Mouse (Mus musculus): ENCODE data around the gene Uap1l1. TPM values are rescaled to one million over a fixed set of nuclear protein-coding genes. Genes with fewer than 3 reads are reported as not detected.

Uap1l1 gene
- polyA plus RNA-seq, 1 experiment from 2014 or later = 9.9 TPM

Other genes with a start within 250 kb of the Uap1l1 start
- 15.0 and 16.7 TPM in 2 replicates for gene Nrarp, start 184.9 kb downstream of the Uap1l1 start, polyA plus RNA-seq (2015; fragmentation: Nextera tagmentation; extraction: Ambion mirVana)
- 5.1 and 6.1 TPM in 2 replicates for gene Tor4a, start 168.8 kb downstream of the Uap1l1 start, polyA plus RNA-seq (2015; fragmentation: Nextera tagmentation; extraction: Ambion mirVana)
- 110 and 114 TPM in 2 replicates for gene Nelfb, start 154.2 kb downstream of the Uap1l1 start, polyA plus RNA-seq (2015; fragmentation: Nextera tagmentation; extraction: Ambion mirVana)
- gene Stpg3, start 151.0 kb downstream of the Uap1l1 start, polyA plus RNA-seq (2015; fragmentation: Nextera tagmentation; extraction: Ambion mirVana) = 0.15 TPM in 1 of 2 replicates, not detected in the other
- gene Fam166a, start 146.9 kb downstream of the Uap1l1 start, polyA plus RNA-seq (2015; fragmentation: Nextera tagmentation; extraction: Ambion mirVana) = not detected in 2 replicates
- 409 and 438 TPM in 2 replicates for gene Tubb4b, start 141.0 kb downstream of the Uap1l1 start, polyA plus RNA-seq (2015; fragmentation: Nextera tagmentation; extraction: Ambion mirVana)
- gene Slc34a3, start 131.3 kb downstream of the Uap1l1 start, polyA plus RNA-seq (2015; fragmentation: Nextera tagmentation; extraction: Ambion mirVana) = not detected in 2 replicates
- not detected in 2 replicates for gene Rnf224, start 128.9 kb downstream of the Uap1l1 start, polyA plus RNA-seq (2015; fragmentation: Nextera tagmentation; extraction: Ambion mirVana)
- gene Rnf208, start 123.4 kb downstream of the Uap1l1 start, polyA plus RNA-seq (2015; fragmentation: Nextera tagmentation; extraction: Ambion mirVana) = 10.8 and 11.3 TPM in 2 replicates
- 0.81 TPM in 1 of 2 replicates, not detected in the other for gene Cysrt1, start 123.2 kb downstream of the Uap1l1 start, polyA plus RNA-seq (2015; fragmentation: Nextera tagmentation; extraction: Ambion mirVana)
- 6.9 and 7.9 TPM in 2 replicates for gene AL732309.1, start 118.8 kb downstream of the Uap1l1 start, polyA plus RNA-seq (2015; fragmentation: Nextera tagmentation; extraction: Ambion mirVana)
- 24.5 and 25.3 TPM in 2 replicates for gene Tmem203, start 110.2 kb downstream of the Uap1l1 start, polyA plus RNA-seq (2015; fragmentation: Nextera tagmentation; extraction: Ambion mirVana)
- gene Tprn, start 103.1 kb downstream of the Uap1l1 start, polyA plus RNA-seq (2015; fragmentation: Nextera tagmentation; extraction: Ambion mirVana) = 7.5 and 8.2 TPM in 2 replicates
- gene Ssna1, start 93.2 kb downstream of the Uap1l1 start, polyA plus RNA-seq (2015; fragmentation: Nextera tagmentation; extraction: Ambion mirVana) = 231 and 246 TPM in 2 replicates
- gene Anapc2, start 93.2 kb downstream of the Uap1l1 start, polyA plus RNA-seq (2015; fragmentation: Nextera tagmentation; extraction: Ambion mirVana) = 137 and 143 TPM in 2 replicates
- gene Tmem210, start 77.5 kb downstream of the Uap1l1 start, polyA plus RNA-seq (2015; fragmentation: Nextera tagmentation; extraction: Ambion mirVana) = not detected in 2 replicates
- gene Lrrc26, start 75.8 kb downstream of the Uap1l1 start, polyA plus RNA-seq (2015; fragmentation: Nextera tagmentation; extraction: Ambion mirVana) = 0.22 TPM in 2 replicates
- gene Grin1, start 46.5 kb downstream of the Uap1l1 start, polyA plus RNA-seq (2015; fragmentation: Nextera tagmentation; extraction: Ambion mirVana) = 0.38 and 1.2 TPM in 2 replicates
- gene Man1b1, start 33.3 kb downstream of the Uap1l1 start, polyA plus RNA-seq (2015; fragmentation: Nextera tagmentation; extraction: Ambion mirVana) = 61.1 and 79.4 TPM in 2 replicates
- gene Dpp7, start 9.3 kb downstream of the Uap1l1 start, polyA plus RNA-seq (2015; fragmentation: Nextera tagmentation; extraction: Ambion mirVana) = 23.0 and 25.5 TPM in 2 replicates
- 38.9 and 47.9 TPM in 2 replicates for gene Sapcd2, start 6.6 kb upstream of the Uap1l1 start, polyA plus RNA-seq (2015; fragmentation: Nextera tagmentation; extraction: Ambion mirVana)
- 0.87 and 1.1 TPM in 2 replicates for gene Entpd2, start 30.2 kb upstream of the Uap1l1 start, polyA plus RNA-seq (2015; fragmentation: Nextera tagmentation; extraction: Ambion mirVana)
- gene Npdc1, start 33.7 kb upstream of the Uap1l1 start, polyA plus RNA-seq (2015; fragmentation: Nextera tagmentation; extraction: Ambion mirVana) = 42.5 and 48.9 TPM in 2 replicates
- gene Fut7, start 57.6 kb upstream of the Uap1l1 start, polyA plus RNA-seq (2015; fragmentation: Nextera tagmentation; extraction: Ambion mirVana) = 0.12 and 0.17 TPM in 2 replicates
- gene Abca2, start 63.0 kb upstream of the Uap1l1 start, polyA plus RNA-seq (2015; fragmentation: Nextera tagmentation; extraction: Ambion mirVana) = 2.9 and 4.0 TPM in 2 replicates
- gene Clic3, start 91.2 kb upstream of the Uap1l1 start, polyA plus RNA-seq (2015; fragmentation: Nextera tagmentation; extraction: Ambion mirVana) = 5.0 and 7.2 TPM in 2 replicates
- gene Paxx, start 95.4 kb upstream of the Uap1l1 start, polyA plus RNA-seq (2015; fragmentation: Nextera tagmentation; extraction: Ambion mirVana) = 29.4 and 35.9 TPM in 2 replicates
- 1.3 and 2.8 TPM in 2 replicates for gene Ptgds, start 104.4 kb upstream of the Uap1l1 start, polyA plus RNA-seq (2015; fragmentation: Nextera tagmentation; extraction: Ambion mirVana)
- not detected in 2 replicates for gene Lcn12, start 128.2 kb upstream of the Uap1l1 start, polyA plus RNA-seq (2015; fragmentation: Nextera tagmentation; extraction: Ambion mirVana)
- gene Fbxw5, start 135.1 kb upstream of the Uap1l1 start, polyA plus RNA-seq (2015; fragmentation: Nextera tagmentation; extraction: Ambion mirVana) = 75.1 and 81.1 TPM in 2 replicates
- 5.8 and 6.2 TPM in 2 replicates for gene C8g, start 136.0 kb upstream of the Uap1l1 start, polyA plus RNA-seq (2015; fragmentation: Nextera tagmentation; extraction: Ambion mirVana)
- 31.4 and 35.4 TPM in 2 replicates for gene Traf2, start 181.3 kb upstream of the Uap1l1 start, polyA plus RNA-seq (2015; fragmentation: Nextera tagmentation; extraction: Ambion mirVana)
- 335 and 341 TPM in 2 replicates for gene Edf1, start 192.2 kb upstream of the Uap1l1 start, polyA plus RNA-seq (2015; fragmentation: Nextera tagmentation; extraction: Ambion mirVana)
- 4.3 and 7.2 TPM in 2 replicates for gene Mamdc4, start 209.2 kb upstream of the Uap1l1 start, polyA plus RNA-seq (2015; fragmentation: Nextera tagmentation; extraction: Ambion mirVana)
- 169 and 174 TPM in 2 replicates for gene Phpt1, start 209.5 kb upstream of the Uap1l1 start, polyA plus RNA-seq (2015; fragmentation: Nextera tagmentation; extraction: Ambion mirVana)
- gene Ajm1, start 216.1 kb upstream of the Uap1l1 start, polyA plus RNA-seq (2015; fragmentation: Nextera tagmentation; extraction: Ambion mirVana) = 0.39 and 0.62 TPM in 2 replicates
- 80.3 and 81.9 TPM in 2 replicates for gene Rabl6, start 242.8 kb upstream of the Uap1l1 start, polyA plus RNA-seq (2015; fragmentation: Nextera tagmentation; extraction: Ambion mirVana)

Measured in embryonic facial prominence, embryonic 13.5 days (tissue).